Mouse (Mus musculus) ES-E14 (cell line): ENCODE data around the gene Trp53tg5.

Source experiments
- CHD2 ChIP-seq: IDR thresholded peaks from 2 replicates; pipeline ENCODE4 v1.6.1; 2014; ENCODE audit warnings: mild to moderate bottlenecking, low read depth, low read length, inconsistent platforms
- HCFC1 ChIP-seq: IDR thresholded peaks from 2 replicates; pipeline ENCODE4 v1.6.1; 2012; ENCODE audit warnings: low read length, inconsistent platforms, borderline replicate concordance; ENCODE audit not compliant: insufficient read depth
- MAFK ChIP-seq: IDR thresholded peaks from 2 replicates; pipeline ENCODE4 v1.6.1; 2014; ENCODE audit warnings: mild to moderate bottlenecking, low read depth, low read length, inconsistent platforms; ENCODE audit not compliant: insufficient read depth
- ZNF384 ChIP-seq: IDR thresholded peaks from 2 replicates; pipeline ENCODE4 v1.6.1; 2012; ENCODE audit warnings: low read depth, low read length, inconsistent platforms

GRCm38 (mm10) chr2:164514916-164515315 lies 41.4 kb upstream of the Trp53tg5 start:
- TF ChIP-seq MAFK (no peak), ZNF384 (no peak), HCFC1 (no peak), CHD2 (no peak)
